Mouse (Mus musculus): Measurements from ENCODE around the gene Klhl40. TPM values are rescaled to one million over a fixed set of nuclear protein-coding genes. Genes with fewer than 3 reads are reported as not detected.

Klhl40 gene
- total RNA-seq (2021) = 1 to 10 TPM; 1.3 TPM

DNA sequence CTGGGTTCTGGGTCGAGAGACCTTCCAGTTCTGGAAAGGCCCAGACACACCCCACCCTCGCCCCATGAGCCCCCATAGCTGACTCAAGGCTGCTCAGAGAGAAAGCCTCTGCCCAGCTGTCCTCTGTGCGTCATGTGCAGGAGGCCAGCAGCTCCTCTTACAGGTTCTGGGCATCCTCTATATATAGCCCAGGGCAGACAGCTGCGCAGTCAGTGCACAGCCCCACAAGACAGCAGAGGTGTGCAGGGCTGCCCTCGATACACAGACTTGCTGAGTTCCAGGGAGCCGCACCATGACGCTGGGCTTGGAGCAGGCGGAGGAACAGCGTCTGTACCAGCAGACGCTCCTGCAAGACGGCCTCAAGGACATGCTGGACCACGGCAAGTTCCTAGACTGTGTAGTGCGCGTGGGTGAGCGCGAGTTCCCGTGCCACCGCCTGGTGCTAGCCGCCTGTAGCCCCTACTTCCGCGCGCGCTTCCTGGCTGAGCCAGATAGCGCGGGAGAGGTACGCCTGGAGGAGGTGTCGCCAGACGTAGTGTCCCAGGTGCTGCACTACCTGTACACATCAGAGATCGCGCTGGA lies at the start of gene Klhl40:
Gene Klhl40, plus strand, starts transcription at position 124 of the 582 bp plus-strand sequence.
- intact Hi-C loops (cut with DNase I) = no loop called here
- no peak for DNase-seq

DNA sequence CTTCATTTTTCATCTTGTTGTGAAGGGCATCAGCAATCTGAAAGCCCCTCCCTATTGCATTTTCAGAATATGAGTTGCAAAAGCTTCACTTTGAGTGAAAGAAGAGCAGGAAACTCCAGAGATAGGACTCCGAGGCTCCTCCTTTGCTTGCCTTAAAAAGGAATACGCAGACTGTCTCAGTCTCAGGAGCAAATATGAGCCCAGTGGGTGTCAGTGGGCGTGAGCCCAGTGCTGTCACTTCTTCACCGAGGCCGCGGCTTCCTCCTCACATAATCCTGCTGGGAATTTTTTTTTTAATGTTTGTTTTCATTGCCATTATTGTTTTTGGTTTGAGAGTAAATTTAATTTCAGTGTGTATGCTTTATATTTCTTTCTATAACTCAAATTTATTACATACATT lies 36.9 kb upstream of the Klhl40 start:
- intact Hi-C loops (cut with DNase I) = no loop called here
- DNase-seq = no peak

DNA sequence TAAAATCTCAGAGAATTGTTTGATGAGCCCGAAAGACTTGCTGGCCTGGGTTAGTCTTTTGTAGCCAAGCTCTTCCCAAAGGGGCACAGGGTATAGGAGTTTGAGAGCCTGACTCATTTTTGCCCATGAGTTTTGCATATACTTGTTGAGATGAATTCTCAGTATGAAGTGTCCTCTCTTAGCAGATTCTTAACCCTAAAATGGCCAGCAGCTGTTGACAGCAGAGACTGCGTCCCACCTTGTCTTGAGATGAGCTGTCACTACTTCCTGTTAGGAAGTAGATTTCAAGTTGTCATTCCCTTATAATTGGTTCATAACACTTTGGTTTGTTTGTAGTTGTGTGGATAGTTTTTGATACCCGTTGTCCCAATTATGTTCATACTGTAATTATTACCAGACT lies 36.2 kb upstream of the Klhl40 start:
- no peak for DNase-seq
- intact Hi-C loops (cut with DNase I) = no loop called here

GRCm38 (mm10) chr9:121744051-121744450 lies 33.4 kb upstream of the Klhl40 start:
- intact Hi-C loops (cut with DNase I) = no loop called here
- no peak for DNase-seq

- DNase-seq = no peak
- intact Hi-C loops (cut with DNase I) = loop anchor here (10.0 kb wide), 1 partner anchor 278 kb away; no protein-coding TSS in a partner anchor
Measured at GRCm38 (mm10) chr9:121752774-121753173, 24.6 kb upstream of the Klhl40 start.

DNA sequence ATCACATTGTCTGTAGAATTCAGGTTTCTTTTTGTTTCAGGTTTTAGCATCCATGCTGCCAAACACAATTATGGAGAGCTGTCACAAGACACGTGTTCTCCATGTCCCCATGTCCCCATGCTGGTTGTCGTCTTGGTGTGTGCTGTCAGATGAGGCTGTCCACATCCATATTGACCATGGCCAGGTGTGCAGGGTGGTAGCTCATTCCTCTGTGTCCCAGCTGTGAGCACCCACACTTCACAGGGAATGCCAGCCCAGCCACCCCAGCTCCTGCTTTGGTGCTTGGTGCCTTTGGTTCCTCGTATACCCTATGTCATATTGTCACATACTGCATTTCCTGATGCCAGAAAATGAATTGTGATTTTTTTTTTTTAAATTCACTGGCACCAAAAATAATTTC lies 22.8 kb upstream of the Klhl40 start:
- intact Hi-C loops (cut with DNase I) = loop anchor here (10.0 kb wide), 1 partner anchor 280 kb away; no protein-coding TSS in a partner anchor
- DNase-seq = no peak

- DNase-seq = no peak
- intact Hi-C loops (cut with DNase I) = loop anchor here (10.0 kb wide), 1 partner anchor 282 kb away; no protein-coding TSS in a partner anchor
Measured at GRCm38 (mm10) chr9:121756785-121757184, 20.6 kb upstream of the Klhl40 start.

DNA sequence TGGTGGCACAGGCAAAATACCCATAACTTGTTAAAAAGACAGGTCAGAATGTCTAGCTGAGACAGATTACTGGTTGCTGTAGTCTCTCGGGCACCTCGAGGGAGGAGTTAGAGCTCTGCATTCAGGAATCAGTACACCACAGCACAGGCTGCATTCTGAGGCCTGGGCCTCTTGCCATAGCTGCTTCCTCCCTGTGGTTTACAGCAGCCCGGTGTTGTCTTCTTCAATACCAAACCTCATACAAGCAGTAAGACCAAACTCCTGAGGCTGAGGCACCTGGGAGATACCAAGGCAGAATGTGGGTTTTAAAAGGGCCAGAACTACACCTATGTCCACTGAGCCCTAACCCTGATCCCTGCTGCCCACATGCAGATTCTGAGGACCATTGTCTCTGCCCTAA lies 20.0 kb upstream of the Klhl40 start:
- intact Hi-C loops (cut with DNase I) = loop anchor here (10.0 kb wide), 1 partner anchor 283 kb away; no protein-coding TSS in a partner anchor
- DNase-seq = no peak

GRCm38 (mm10) chr9:121757835-121758814 lies 19.3 kb upstream of the Klhl40 start:
- DNase-seq = no peak
- intact Hi-C loops (cut with DNase I) = loop anchor here (10.0 kb wide), 1 partner anchor 283 kb away; no protein-coding TSS in a partner anchor

DNA sequence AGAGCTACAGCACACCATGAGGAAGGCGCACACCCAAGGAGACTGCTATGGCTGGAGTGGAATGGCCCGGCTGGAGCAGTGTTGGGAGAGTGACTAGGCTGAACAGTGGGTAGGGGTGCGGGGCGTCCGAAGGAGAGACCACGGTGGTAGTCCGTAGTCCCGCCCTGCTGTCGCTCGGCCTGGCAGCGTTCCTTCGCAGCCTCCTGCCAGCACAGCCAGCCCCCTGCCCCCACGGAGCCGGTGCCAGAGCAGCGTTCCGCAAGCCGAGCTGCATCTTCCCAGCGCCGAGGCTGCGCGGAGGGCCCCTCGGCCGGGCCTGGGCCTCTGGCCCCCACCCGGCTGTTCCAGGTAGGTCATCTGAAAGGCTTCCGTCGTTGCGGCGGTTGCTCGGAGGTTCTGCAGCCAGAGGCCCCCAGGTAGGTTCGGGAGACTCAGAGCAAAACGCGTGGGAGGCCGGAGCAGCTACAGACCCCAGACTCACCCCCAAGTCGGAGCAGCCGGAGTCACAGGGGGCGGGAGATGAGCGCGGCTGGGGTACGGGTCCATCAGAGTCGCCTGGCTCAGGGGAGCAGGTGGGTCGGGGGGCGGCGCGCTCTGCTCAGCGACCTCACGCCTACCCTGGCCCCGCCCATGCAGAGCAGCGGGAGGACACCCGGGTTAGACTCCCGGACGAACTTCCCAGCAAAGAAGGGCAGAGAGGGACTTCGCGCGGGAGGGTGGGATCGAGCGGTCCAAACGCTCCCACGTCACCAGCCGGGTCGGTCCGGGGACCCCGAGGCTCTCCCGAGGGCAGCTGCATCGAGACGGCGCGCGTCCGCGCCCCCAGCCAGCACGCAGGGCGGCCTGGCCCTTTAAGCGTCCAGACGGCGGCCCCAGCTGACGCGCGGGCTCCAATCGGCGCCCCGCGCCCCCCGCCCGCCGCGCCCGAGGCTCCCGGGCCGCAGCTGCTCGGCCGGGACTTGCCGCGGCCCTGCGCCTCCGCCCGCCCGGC lies 18.0 kb upstream of the Klhl40 start, which contains the start of gene Zfp651:
Gene Zfp651, plus strand, starts transcription at position 240 of the 991 bp plus-strand sequence.
- intact Hi-C loops (cut with DNase I) = loop anchor here (10.0 kb wide), 1 partner anchor 285 kb away; no protein-coding TSS in a partner anchor
- DNase-seq = peak; percentile 85

DNA sequence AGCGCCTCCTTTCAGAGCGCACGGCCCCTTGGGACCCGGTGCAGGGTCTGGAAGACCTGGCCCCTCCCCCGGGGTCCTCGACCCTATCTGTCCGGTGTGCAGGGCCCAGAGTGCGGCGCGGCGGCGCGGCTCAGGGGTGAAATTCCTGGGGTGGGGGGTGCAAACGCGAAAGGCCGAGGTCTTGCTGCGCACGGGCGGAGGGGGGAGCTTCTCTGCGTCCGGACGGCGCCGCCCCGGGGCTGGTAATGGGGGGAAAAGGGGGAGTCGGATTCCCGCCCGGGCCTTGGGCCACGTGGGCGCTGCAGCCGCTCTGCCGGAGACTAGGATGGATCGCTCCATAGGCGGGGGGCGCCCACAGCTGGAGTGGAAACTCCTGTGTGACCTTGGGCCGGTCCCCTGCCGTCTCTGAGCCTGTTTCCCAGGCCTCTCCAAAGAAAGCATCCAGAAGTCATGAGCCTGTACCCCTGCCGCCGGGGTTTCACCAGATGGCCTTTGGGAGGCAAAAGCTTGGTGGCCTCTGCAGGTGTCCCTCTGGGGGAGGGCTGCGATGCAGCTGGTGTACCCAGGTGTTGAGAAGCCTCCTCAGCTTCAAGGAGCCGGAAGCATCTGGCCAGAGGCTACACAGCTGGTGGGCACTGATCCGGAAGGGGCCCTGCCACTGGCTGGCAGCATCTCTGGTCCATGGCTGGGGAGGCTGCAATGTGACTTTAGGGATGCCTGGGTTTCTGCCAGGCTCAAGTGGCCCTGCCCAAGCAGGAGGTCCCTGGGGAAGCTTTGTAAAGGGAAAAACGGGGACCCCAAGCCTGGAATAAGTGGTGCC lies 16.9 kb upstream of the Klhl40 start:
- intact Hi-C loops (cut with DNase I) = no loop called here
- DNase-seq = peak; percentile 71

DNA sequence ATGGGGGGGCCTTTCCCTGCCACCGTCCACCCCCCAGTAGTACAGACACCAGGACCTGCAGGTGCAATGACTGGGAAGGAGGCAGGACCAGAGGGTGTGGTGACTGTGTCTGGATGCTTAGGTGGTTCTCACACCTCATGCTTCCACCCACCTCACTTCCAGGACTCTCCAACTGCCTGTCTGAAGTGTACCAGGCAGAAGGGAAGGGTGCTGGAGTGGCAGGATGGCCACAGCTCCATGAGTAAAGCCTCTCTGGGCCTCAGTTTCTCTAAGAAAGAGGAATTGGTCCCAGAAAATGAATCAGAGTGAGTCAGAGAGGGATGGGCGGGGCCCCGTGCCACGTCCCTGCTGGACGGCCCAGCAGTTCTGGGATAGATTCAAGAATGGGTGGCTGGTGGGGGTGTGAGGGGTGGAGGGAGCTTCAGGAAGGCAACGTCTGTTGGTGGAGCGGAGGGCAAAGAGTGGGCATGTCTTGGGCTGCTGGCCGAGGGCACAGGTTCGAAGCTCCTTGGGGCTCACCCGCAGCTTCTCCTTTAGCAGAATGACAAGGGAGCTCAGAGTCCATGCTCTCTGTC lies 16.2 kb upstream of the Klhl40 start:
- intact Hi-C loops (cut with DNase I) = no loop called here
- no peak for DNase-seq

DNA sequence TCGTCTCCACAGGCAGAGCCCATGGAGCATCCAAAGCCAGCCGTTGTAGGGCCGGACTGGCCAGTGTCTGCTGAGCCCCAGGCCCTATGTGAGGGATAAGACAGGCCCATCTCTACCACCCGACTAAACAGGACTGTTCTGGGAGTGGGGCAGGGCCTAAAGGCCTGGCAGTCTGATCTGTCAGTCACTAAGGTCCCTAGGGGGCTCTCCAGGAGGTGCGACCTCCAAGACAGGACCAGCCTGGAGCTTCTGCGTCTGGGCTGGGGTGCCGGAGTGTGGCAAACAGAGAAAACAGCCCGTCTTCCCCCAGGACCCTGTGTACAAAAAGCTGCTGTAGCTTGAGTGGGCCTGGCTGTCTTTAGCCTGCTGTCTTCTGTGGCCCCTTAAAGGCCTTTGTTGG lies 15.6 kb upstream of the Klhl40 start:
- intact Hi-C loops (cut with DNase I) = no loop called here

GRCm38 (mm10) chr9:121762248-121762647 lies 15.2 kb upstream of the Klhl40 start:
- intact Hi-C loops (cut with DNase I) = no loop called here
- DNase-seq = no peak

More for the DNA sequence above, 15.6 kb upstream of the Klhl40 start:
- DNase-seq = no peak

GRCm38 (mm10) chr9:121762761-121763160 lies 14.6 kb upstream of the Klhl40 start:
- intact Hi-C loops (cut with DNase I) = no loop called here
- DNase-seq = peak; percentile 69

DNA sequence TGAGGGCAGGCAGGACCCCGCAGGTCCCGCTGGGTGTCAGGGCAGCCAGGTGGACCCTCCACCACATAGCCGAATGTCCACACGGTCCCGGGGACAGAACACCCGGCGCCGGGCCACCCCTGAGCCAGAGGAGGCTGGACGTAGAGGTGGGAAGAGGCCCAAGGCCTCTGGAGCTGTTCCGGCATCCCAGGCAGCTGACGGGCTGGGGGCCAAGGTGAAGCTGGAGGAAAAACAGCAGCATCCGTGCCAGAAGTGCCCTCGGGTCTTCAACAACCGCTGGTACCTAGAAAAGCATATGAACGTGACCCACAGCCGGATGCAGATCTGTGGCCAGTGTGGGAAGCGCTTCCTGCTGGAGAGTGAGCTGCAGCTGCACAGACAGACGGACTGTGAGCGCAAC lies 13.7 kb upstream of the Klhl40 start:
- intact Hi-C loops (cut with DNase I) = no loop called here

GRCm38 (mm10) chr9:121765166-121765855 lies 12.1 kb upstream of the Klhl40 start:
- peak; percentile 54 for DNase-seq
- intact Hi-C loops (cut with DNase I) = no loop called here

More for the DNA sequence above, 13.7 kb upstream of the Klhl40 start:
- DNase-seq = no peak

GRCm38 (mm10) chr9:121772412-121772811 lies 5.0 kb upstream of the Klhl40 start:
- no peak for DNase-seq
- intact Hi-C loops (cut with DNase I) = no loop called here

All from left cerebral cortex, postnatal 4 days (tissue).